Mouse (Mus musculus) CD8-positive naive resting alpha-beta T cell, adult 57 days (primary cell): ENCODE data around the gene Opn1sw. TPM values are rescaled to one million over a fixed set of nuclear protein-coding genes. Genes with fewer than 3 reads are reported as not detected.

ENCODE experiments used
- total RNA-seq: library from RNA; stranded (reverse); gene quantifications from one replicate; pipeline ENCODE4 v1.2.4, GENCODE M21; 2023

Opn1sw gene
- total RNA-seq, result not detected

DNA sequence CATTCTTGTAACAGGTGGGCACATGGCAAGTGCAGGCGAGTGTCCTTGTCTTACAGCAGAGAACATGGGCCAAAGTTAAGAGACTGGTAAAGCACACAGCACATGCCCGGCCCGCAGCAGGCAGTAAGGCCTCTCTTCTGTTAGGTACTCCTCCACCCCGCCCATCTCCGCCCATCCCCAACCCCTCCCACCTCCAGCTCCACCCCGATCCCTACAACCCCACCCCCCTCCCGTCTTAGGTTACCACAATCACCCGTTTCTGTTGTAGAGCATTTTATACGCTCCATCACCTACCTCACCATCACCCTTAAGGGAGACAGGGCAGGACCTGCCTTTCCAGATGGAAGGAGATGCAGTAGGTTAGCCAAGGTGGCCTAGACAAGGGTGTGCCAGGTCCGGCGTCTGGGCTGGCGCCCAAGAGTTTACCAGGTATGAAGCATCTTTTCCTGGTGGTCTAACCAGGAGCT lies at the start of gene Opn1sw:
Opn1sw (minus strand) TSS at position 417 of the 467 bp plus-strand sequence.

DNA sequence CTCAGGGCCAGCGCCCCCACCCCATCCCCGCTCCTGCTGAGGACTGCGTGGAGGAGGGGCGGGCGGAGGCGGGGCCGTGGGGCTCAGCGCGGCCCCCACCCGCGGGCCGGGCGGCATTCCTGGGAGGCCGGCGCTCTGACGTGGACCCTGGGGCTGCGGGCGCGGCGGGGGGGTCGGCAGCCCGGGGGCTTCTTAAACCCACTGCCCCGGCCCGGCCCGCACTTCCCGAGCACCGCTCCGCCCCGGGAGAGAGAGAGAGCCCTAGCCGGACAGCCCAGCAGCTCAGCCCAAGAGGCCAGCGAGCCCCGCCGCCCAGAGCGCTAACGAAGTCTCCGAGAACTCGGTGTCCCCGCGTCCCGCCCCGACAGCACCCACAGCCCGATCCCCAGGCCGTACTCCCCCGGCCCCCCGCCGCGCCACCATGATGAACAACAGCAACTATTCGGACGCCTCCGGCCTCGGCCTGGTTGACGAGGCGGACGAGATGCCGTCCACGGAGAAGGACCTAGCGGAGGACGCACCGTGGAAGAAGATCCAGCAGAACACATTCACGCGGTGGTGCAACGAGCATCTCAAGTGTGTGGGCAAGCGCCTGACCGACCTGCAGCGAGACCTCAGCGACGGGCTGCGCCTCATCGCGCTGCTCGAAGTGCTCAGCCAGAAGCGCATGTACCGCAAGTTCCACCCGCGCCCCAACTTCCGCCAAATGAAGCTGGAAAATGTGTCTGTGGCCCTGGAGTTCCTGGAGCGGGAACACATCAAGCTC lies 45.0 kb upstream of the Opn1sw start, which contains the start of gene Flnc:
Flnc (plus strand) TSS at position 219 of the 766 bp plus-strand sequence.

GRCm38 (mm10) chr6:29395910-29396713 lies 7.8 kb upstream of the Opn1sw start, which contains the start of gene Ccdc136:
Gene Ccdc136, plus strand, starts transcription at chr6:29396309.

GRCm38 (mm10) chr6:29347665-29348370 lies 40.5 kb downstream of the Opn1sw start, which contains the start of gene Calu:
Gene Calu, plus strand, starts transcription at chr6:29348069.

Other genes with a start within 250 kb of the Opn1sw start
- 68.5 TPM for gene Rbm28, start 223.5 kb downstream of the Opn1sw start, total RNA-seq
- gene Prrt4, start 208.9 kb downstream of the Opn1sw start, total RNA-seq, result 0.28 TPM
- 138 TPM for gene Impdh1, start 172.1 kb downstream of the Opn1sw start, total RNA-seq
- gene Hilpda, start 116.0 kb downstream of the Opn1sw start, total RNA-seq, result 17.2 TPM
- gene Fam71f2, start 108.9 kb downstream of the Opn1sw start, total RNA-seq, result 0.98 TPM
- not detected for gene Fam71f1, start 69.3 kb downstream of the Opn1sw start, total RNA-seq
- gene Calu, start 40.4 kb downstream of the Opn1sw start, total RNA-seq, result 54.5 TPM
- gene Ccdc136, start 7.8 kb upstream of the Opn1sw start, total RNA-seq, result not detected
- 0.06 TPM for gene Flnc, start 44.8 kb upstream of the Opn1sw start, total RNA-seq
- 154 TPM for gene Atp6v1f, start 79.2 kb upstream of the Opn1sw start, total RNA-seq
- gene Atp6v1fnb, start 83.0 kb upstream of the Opn1sw start, total RNA-seq, result 8.5 TPM
- gene Kcp, start 119.5 kb upstream of the Opn1sw start, total RNA-seq, result not detected
- gene Irf5, start 138.2 kb upstream of the Opn1sw start, total RNA-seq, result 16.3 TPM
- gene Tnpo3, start 221.4 kb upstream of the Opn1sw start, total RNA-seq, result 97.9 TPM